ENCODE assay signal across 24 mouse cellular contexts in the genomic region with DNA sequence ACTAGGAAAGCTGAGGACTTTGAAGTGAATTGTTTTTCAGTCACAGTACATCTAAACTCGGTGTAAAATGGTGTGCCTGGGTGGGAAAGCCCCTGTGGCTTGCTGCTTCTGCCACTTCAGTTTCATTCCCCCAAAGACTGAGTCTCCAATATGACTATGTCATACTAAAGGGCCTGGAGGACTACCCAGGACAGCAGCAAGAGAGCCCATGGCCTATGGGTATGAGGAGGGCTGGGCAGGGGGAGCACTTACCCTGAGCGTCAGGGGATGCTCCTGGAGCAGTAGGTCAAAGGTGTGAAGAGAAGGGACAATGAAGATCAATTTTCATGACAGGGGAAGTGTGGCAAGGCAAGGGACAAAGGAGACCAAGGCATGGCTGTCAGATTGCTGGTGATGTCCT.
"Had no signal": no experiment of that assay in that cellular context is flagged by ENCODE, and none has a peak within 500 bp of the region (broad histone marks: within the 10 kb centered on the region; RNA-seq: fewer than 3 reads in every experiment).

No protein-coding gene starts in this region.

- H3K9ac ChIP-seq: heart, embryonic 12.5 days; hindbrain, embryonic 15.5 days; intestine, embryonic 15.5 days; limb, embryonic 12.5 days; liver, embryonic 13.5 days had no signal

- ATAC-seq: hindbrain, postnatal 0 days; inflammation-experienced regulatory T-cells, adult 6 months; intestine, embryonic 15.5 days; intestine, postnatal 0 days had no signal

- DNase-seq: gastrocnemius, adult 2 months; gastrocnemius, postnatal 10 days; gastrocnemius, postnatal 25 days; heart, adult 18-20 months; heart, postnatal 10 days; kidney, adult 18-20 months; kidney, adult 8-10 months; kidney, postnatal 10 days; kidney, postnatal 25 days; kidney, postnatal 4 days; liver; liver, embryonic 13.5 days had no signal

- H3K4me2 ChIP-seq: heart, embryonic 12.5 days; hindbrain, embryonic 15.5 days; intestine, embryonic 15.5 days; limb, embryonic 12.5 days; liver, embryonic 11.5 days; liver, embryonic 13.5 days had no signal

- H3K27ac ChIP-seq: gastrocnemius, adult 2 months; heart, embryonic 10.5 days; hindbrain, embryonic 15.5 days; hindbrain, postnatal 0 days; intestine, embryonic 15.5 days; layer of hippocampus, adult 2 months; left cerebral cortex, adult 2 months; limb, embryonic 10.5 days; limb, embryonic 12.5 days; liver, embryonic 13.5 days had no signal

- H3K27me3 ChIP-seq: heart, embryonic 12.5 days; hindbrain, embryonic 15.5 days; intestine, embryonic 15.5 days; limb, embryonic 12.5 days; liver, embryonic 13.5 days had no signal

- H3K4me3 ChIP-seq: gastrocnemius, adult 2 months; heart, embryonic 10.5 days; heart, embryonic 12.5 days; hindbrain, embryonic 15.5 days; intestine, embryonic 15.5 days; layer of hippocampus, adult 2 months; left cerebral cortex, adult 2 months; limb, embryonic 10.5 days; limb, embryonic 12.5 days; liver, embryonic 13.5 days had no signal

- H3K9me3 ChIP-seq: heart, embryonic 10.5 days; heart, embryonic 12.5 days; hindbrain, embryonic 15.5 days; intestine, embryonic 15.5 days; limb, embryonic 10.5 days; limb, embryonic 12.5 days; liver, embryonic 13.5 days had no signal
